Mouse (Mus musculus) frontal cortex, postnatal 14 days (tissue): ENCODE measurements around the gene Myom1.

Experiments used
- DNase-seq, 2 experiments: peaks; one replicate each; pipeline ENCODE4 v3.0.0; 2022; ENCODE audit warnings: low spot score in 2 of 2

Myom1 gene

GRCm38 (mm10) chr17:71017457-71017998 is 15.1 kb downstream of the Myom1 start:
- DNase-seq, result no peak

- no peak for DNase-seq
These were observed 15.7 kb downstream of the Myom1 start for GRCm38 (mm10) chr17:71018151-71018550.

- no peak for DNase-seq
These were observed 16.3 kb downstream of the Myom1 start for GRCm38 (mm10) chr17:71018616-71019308.

GRCm38 (mm10) chr17:71019309-71019655 is 16.8 kb downstream of the Myom1 start:
- no peak for DNase-seq

GRCm38 (mm10) chr17:71019860-71020259 is 17.4 kb downstream of the Myom1 start:
- no peak for DNase-seq

- no peak for DNase-seq
These were observed 20.4 kb downstream of the Myom1 start for GRCm38 (mm10) chr17:71022841-71023240.

- DNase-seq, result no peak
These were observed 21.6 kb downstream of the Myom1 start for GRCm38 (mm10) chr17:71024071-71024470.

GRCm38 (mm10) chr17:71025922-71026321 is 23.5 kb downstream of the Myom1 start:
- no peak for DNase-seq

GRCm38 (mm10) chr17:71027186-71027585 is 24.8 kb downstream of the Myom1 start:
- DNase-seq, result no peak

GRCm38 (mm10) chr17:71032719-71033118 is 30.3 kb downstream of the Myom1 start:
- DNase-seq, result no peak

- DNase-seq, result no peak
These were observed 32.0 kb downstream of the Myom1 start for GRCm38 (mm10) chr17:71034472-71034871.

- no peak for DNase-seq
These were observed 34.8 kb downstream of the Myom1 start for GRCm38 (mm10) chr17:71037188-71037587.

GRCm38 (mm10) chr17:71038812-71039211 is 36.4 kb downstream of the Myom1 start:
- DNase-seq, result no peak

- no peak for DNase-seq
These were observed 37.6 kb downstream of the Myom1 start for GRCm38 (mm10) chr17:71039851-71040581.

- DNase-seq, result no peak
These were observed 38.1 kb downstream of the Myom1 start for GRCm38 (mm10) chr17:71040582-71040880.

GRCm38 (mm10) chr17:71042645-71043044 is 40.2 kb downstream of the Myom1 start:
- no peak for DNase-seq

- DNase-seq, result no peak
These were observed 43.2 kb downstream of the Myom1 start for GRCm38 (mm10) chr17:71045591-71045990.

- DNase-seq, result no peak
These were observed 44.4 kb downstream of the Myom1 start for GRCm38 (mm10) chr17:71046856-71047255.

- DNase-seq, result no peak
These were observed 46.9 kb downstream of the Myom1 start for GRCm38 (mm10) chr17:71049292-71049691.

- DNase-seq, result no peak
These were observed 50.8 kb downstream of the Myom1 start for GRCm38 (mm10) chr17:71053134-71053708.

GRCm38 (mm10) chr17:71055203-71055894 is 52.9 kb downstream of the Myom1 start:
- no peak for DNase-seq

- no peak for DNase-seq
These were observed 54.0 kb downstream of the Myom1 start for GRCm38 (mm10) chr17:71056405-71056804.
